Mouse (Mus musculus): ENCODE data around the gene Tsc22d1. TPM values are rescaled to one million over a fixed set of nuclear protein-coding genes. Genes with fewer than 3 reads are reported as not detected.

The Tsc22d1 gene
- polyA plus RNA-seq, 1 experiment from 2014 or later, result 343 TPM

Other genes starting within 250 kb of the Tsc22d1 start
- gene Serp2, start 141.9 kb downstream of the Tsc22d1 start, polyA plus RNA-seq (2016; fragmentation: Nextera tagmentation; extraction: Ambion mirVana), result 17.2 and 17.3 TPM in 2 replicates